In the genomic region with DNA sequence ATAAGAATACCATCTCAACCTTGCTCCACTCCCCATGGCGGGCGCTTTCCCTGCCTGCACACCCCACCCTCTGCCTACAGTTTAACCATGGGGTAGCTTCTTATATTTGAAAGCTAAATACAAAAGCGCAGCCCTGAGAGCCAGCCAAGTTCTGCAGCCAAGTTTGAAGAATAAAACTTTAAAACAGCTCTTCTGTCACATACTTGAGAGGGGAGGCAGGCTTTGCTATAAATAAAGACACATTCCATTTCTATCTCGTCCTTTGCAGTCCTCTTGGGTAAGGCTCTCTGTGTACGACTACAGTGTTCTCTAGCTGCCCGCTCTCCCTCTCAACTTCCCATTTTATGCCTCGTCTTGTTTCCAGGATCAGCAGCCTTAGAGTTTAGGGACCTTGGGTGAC, we compare ENCODE assay signal across 9 mouse cellular contexts.
A peak's percentile ranks its signal among the peaks of the same experiment; 100 is the strongest.
DNase-seq lines count a peak whose midpoint lies in the region.
"Had no signal": no experiment of that assay in that cellular context is flagged by ENCODE, and none has a peak within 500 bp of the region (broad histone marks: within the 10 kb centered on the region; RNA-seq: fewer than 3 reads in every experiment).

No protein-coding gene starts in this region.

- intact Hi-C loops in left cerebral cortex, postnatal 4 days (cut with DNase I): no loop called here
- intact Hi-C loops in heart, postnatal 36 days (cut with DNase I): no loop called here

- peak; percentile 35 for DNase-seq in left cerebral cortex, adult 11 months (ENCODE audit: low spot score)
- no peak for DNase-seq in left cerebral cortex, postnatal 4 days
- peak; percentile 50 to 52 for DNase-seq in heart, adult 18-20 months
- DNase-seq in heart, postnatal 36 days: peak; percentile 18 to 28
- peak; percentile 55 for DNase-seq in right cerebral cortex, postnatal 25 days
- DNase-seq in thymus, postnatal 0 days (ENCODE audit: low spot score): no peak
- DNase-seq in cerebellum, adult 9-10 months: no peak
- no peak for DNase-seq in kidney, postnatal 36 days
- DNase-seq: cerebellum, postnatal 36 days had no signal

Comparison
In these comparisons a context has a peak if more than half of its experiments do, and no peak if none do; other contexts are left out.
1. DNase-seq: peak in left cerebral cortex, adult 11 months (single experiment), heart, adult 18-20 months (2 of 2), heart, postnatal 36 days (2 of 2) and right cerebral cortex, postnatal 25 days (single experiment); none in left cerebral cortex, postnatal 4 days (single experiment), thymus, postnatal 0 days (single experiment), cerebellum, adult 9-10 months (single experiment) and kidney, postnatal 36 days (0 of 2).